In genomic region chr16:31429471-31430155, GRCm38 (mm10) we compare ENCODE assay signal across 9 mouse cellular contexts. TPM values are rescaled to one million over a fixed set of nuclear protein-coding genes. Genes with fewer than 3 reads are reported as not detected.
DNase-seq lines count a peak whose midpoint lies in the region; ATAC-seq and TF ChIP-seq lines count a peak whose summit lies in the region.
"Had no signal": no experiment of that assay in that cellular context is flagged by ENCODE, and none has a peak within 500 bp of the region (broad histone marks: within the 10 kb centered on the region; RNA-seq: fewer than 3 reads in every experiment).

No protein-coding gene starts in this region.

- no peaks in the 10 kb centered on the region for H3K4me1 ChIP-seq in brown adipose tissue, adult 24 weeks (ENCODE audit: control insufficient read depth, insufficient read depth, insufficient read length, low read length)
- H3K4me1 ChIP-seq in heart, embryonic 11.5 days (ENCODE audit: control insufficient read depth, insufficient read depth, low read length): peaks cover 14% of the 10 kb centered on the region
- peaks cover 27% of the 10 kb centered on the region for H3K4me1 ChIP-seq in kidney, embryonic 15.5 days
- peaks cover 22% of the 10 kb centered on the region for H3K4me1 ChIP-seq in limb, embryonic 15.5 days
- H3K4me1 ChIP-seq in midbrain, postnatal 0 days (ENCODE audit: insufficient read depth, low read length): 0 out of 2 replicates have a peak, but pooled peaks cover 6% of the 10 kb centered on the region

- H3K79me3 ChIP-seq in C2C12 (ENCODE audit: low read depth): no peaks in the 10 kb centered on the region

- peak; percentile 87 for ATAC-seq in erythroid progenitor cell, adult 5-6 weeks (replicated peaks; ENCODE audit: low FRiP score, poor library complexity, severe bottlenecking)
- ATAC-seq in heart, embryonic 11.5 days (replicated peaks; ENCODE audit: insufficient number of reproducible peaks, low FRiP score, low TSS enrichment): peak; percentile 92
- ATAC-seq in kidney, embryonic 15.5 days (replicated peaks; ENCODE audit: low FRiP score): peak; percentile 97
- ATAC-seq in limb, embryonic 15.5 days (ENCODE audit: insufficient number of reproducible peaks, low FRiP score, low TSS enrichment, low read depth): peak; percentile 94
- peak; percentile 97 for ATAC-seq in midbrain, postnatal 0 days (ENCODE audit: low FRiP score)

- H3K4me3 ChIP-seq in C2C12 (ENCODE audit: insufficient read depth, poor library complexity, severe bottlenecking): peak overlapping the region; percentile 30
- peak overlapping the region; percentile 54 for H3K4me3 ChIP-seq in brown adipose tissue, adult 24 weeks (ENCODE audit: insufficient read depth, low read depth, low read length)
- H3K4me3 ChIP-seq in heart, embryonic 11.5 days (ENCODE audit: low read depth, low read length): peak overlapping the region; percentile 63
- peak overlapping the region; percentile 64 for H3K4me3 ChIP-seq in kidney, embryonic 15.5 days (replicated peaks)
- H3K4me3 ChIP-seq in limb, embryonic 15.5 days: peak overlapping the region; percentile 65
- H3K4me3 ChIP-seq in midbrain, postnatal 0 days (ENCODE audit: low read depth, low read length): peak overlapping the region; percentile 67

- peak; percentile 98 for DNase-seq in midbrain, postnatal 0 days (ENCODE audit: low spot score)
- peak; percentile 41 to 58 for DNase-seq in spleen, postnatal 14 days (ENCODE audit: low spot score in 2 of 2)

- H3ac ChIP-seq in C2C12 (ENCODE audit: control insufficient read depth, insufficient read length, low read depth): peak overlapping the region; percentile 38

- no peaks in the 10 kb centered on the region for H3K9me3 ChIP-seq in heart, embryonic 11.5 days (replicated peaks; ENCODE audit: control insufficient read depth, low read length)
- H3K9me3 ChIP-seq in kidney, embryonic 15.5 days (replicated peaks): no peaks in the 10 kb centered on the region
- H3K9me3 ChIP-seq in limb, embryonic 15.5 days: no peaks in the 10 kb centered on the region
- H3K9me3 ChIP-seq in midbrain, postnatal 0 days (ENCODE audit: low read length): no peaks in the 10 kb centered on the region

- no peaks in the 10 kb centered on the region for H3K36me3 ChIP-seq in C2C12 (ENCODE audit: control insufficient read depth, insufficient read depth)
- no peaks in the 10 kb centered on the region for H3K36me3 ChIP-seq in heart, embryonic 11.5 days (ENCODE audit: control insufficient read depth, insufficient read depth, low read length)
- H3K36me3 ChIP-seq in kidney, embryonic 15.5 days: no peaks in the 10 kb centered on the region
- no peaks in the 10 kb centered on the region for H3K36me3 ChIP-seq in limb, embryonic 15.5 days
- no peaks in the 10 kb centered on the region for H3K36me3 ChIP-seq in midbrain, postnatal 0 days (ENCODE audit: insufficient read depth, low read length)
- H3K36me3 ChIP-seq: G1E had no signal

- H3K79me2 ChIP-seq in C2C12 (ENCODE audit: control insufficient read depth, insufficient read depth): no peaks in the 10 kb centered on the region

- no peak overlapping the region for H3K27ac ChIP-seq in brown adipose tissue, adult 24 weeks (replicated peaks; ENCODE audit: low read depth, low read length)
- peak overlapping the region; percentile 32; the same call in 1 of the 2 replicates for H3K27ac ChIP-seq in heart, embryonic 11.5 days (ENCODE audit: low read depth, low read length)
- H3K27ac ChIP-seq in kidney, embryonic 15.5 days: peak overlapping the region; percentile 52
- H3K27ac ChIP-seq in limb, embryonic 15.5 days: peak overlapping the region; percentile 77
- H3K27ac ChIP-seq in midbrain, postnatal 0 days (ENCODE audit: low read depth, low read length): peak overlapping the region; percentile 95

- no peak for TF ChIP-seq CTCF in C2C12 (IDR thresholded peaks at IDR 0.05; ENCODE audit: control insufficient read depth, insufficient read depth, insufficient read length)
- no peak for TF ChIP-seq CTCF in midbrain, postnatal 0 days (IDR thresholded peaks at IDR 0.05)

- WGBS in heart, embryonic 11.5 days (ENCODE audit: insufficient replicate concordance): under 1% methylated on average over 49 of the region's 49 CpGs
- under 1% methylated on average over 48 of the region's 49 CpGs for WGBS in kidney, embryonic 15.5 days
- 0% methylated on average over 48 of the region's 49 CpGs for WGBS in limb, embryonic 15.5 days
- WGBS in midbrain, postnatal 0 days: under 1% methylated on average over 47 of the region's 49 CpGs

- peak overlapping the region; percentile 63; the same call in 1 of the 2 replicates for H3K9ac ChIP-seq in heart, embryonic 11.5 days (ENCODE audit: low read depth, low read length)
- H3K9ac ChIP-seq in kidney, embryonic 15.5 days: peak overlapping the region; percentile 48
- H3K9ac ChIP-seq in limb, embryonic 15.5 days: peak overlapping the region; percentile 37; the same call in 1 of the 2 replicates
- H3K9ac ChIP-seq in midbrain, postnatal 0 days (replicated peaks; ENCODE audit: low read length, poor library complexity, severe bottlenecking): peak overlapping the region; percentile 87

- peak overlapping the region; percentile 99 for H3K4me2 ChIP-seq in heart, embryonic 11.5 days
- peak overlapping the region; percentile 97 for H3K4me2 ChIP-seq in kidney, embryonic 15.5 days
- H3K4me2 ChIP-seq in limb, embryonic 15.5 days: peak overlapping the region; percentile 96
- H3K4me2 ChIP-seq in midbrain, postnatal 0 days (ENCODE audit: low read depth, low read length, poor library complexity, severe bottlenecking): peak overlapping the region; percentile 71

- peaks cover 23% of the 10 kb centered on the region for H3K27me3 ChIP-seq in C2C12 (ENCODE audit: control insufficient read depth, insufficient read depth, insufficient read length)
- H3K27me3 ChIP-seq in heart, embryonic 11.5 days (ENCODE audit: control insufficient read depth, insufficient read depth, low read length): peaks cover 23% of the 10 kb centered on the region
- H3K27me3 ChIP-seq in kidney, embryonic 15.5 days: peaks cover 51% of the 10 kb centered on the region
- H3K27me3 ChIP-seq in limb, embryonic 15.5 days: peaks cover 15% of the 10 kb centered on the region
- H3K27me3 ChIP-seq in midbrain, postnatal 0 days (ENCODE audit: insufficient read depth, low read length): 0 out of 2 replicates have a peak, but pooled peaks cover 3% of the 10 kb centered on the region

TF ChIP-seq in C2C12, 6 proteins besides CTCF, POLR2A, EP300 and RAD21:
- no peak for TF ChIP-seq MAX (IDR thresholded peaks at IDR 0.05)
- TF ChIP-seq MYOG (IDR thresholded peaks at IDR 0.05; ENCODE audit: control insufficient read depth, extremely low read depth, insufficient read length): no peak
- no peak for TF ChIP-seq MYOD1 (IDR thresholded peaks at IDR 0.05; ENCODE audit: control insufficient read depth, insufficient read length, low read depth)
- TF ChIP-seq FOSL1 (IDR thresholded peaks at IDR 0.05; ENCODE audit: insufficient read depth, low read length, poor library complexity, severe bottlenecking): no peak
- TF ChIP-seq CEBPB (IDR thresholded peaks at IDR 0.05; ENCODE audit: low read depth): no peak
- no peak for TF ChIP-seq USF1 (IDR thresholded peaks at IDR 0.05; ENCODE audit: low read depth)

RNA-seq across cellular contexts. Expression of gene Bdh1, which starts 7.5 kb away (rescaled TPM):
- 0.54 TPM for polyA plus RNA-seq in C2C12 (2012; fragmentation: generic; extraction: Trizol)
- polyA plus RNA-seq in brown adipose tissue, adult 24 weeks (2012; ENCODE audit: insufficient read depth, insufficient read length, missing spikeins): not detected in 2 replicates
- not detected in 2 replicates for total RNA-seq in erythroid progenitor cell, adult 5-6 weeks (2015; ENCODE audit: low replicate concordance)
- 4.2 TPM in 1 of 2 replicates, not detected in the other for total RNA-seq in erythroid progenitor cell, adult 5-6 weeks (2017; ENCODE audit: low replicate concordance)
- 15.5 and 19.3 TPM in 2 replicates for polyA plus RNA-seq in heart, embryonic 11.5 days (2014; fragmentation: Nextera tagmentation; extraction: Ambion mirVana)
- polyA plus RNA-seq in kidney, embryonic 15.5 days (2015; fragmentation: Nextera tagmentation; extraction: Ambion mirVana): 23.6 and 25.4 TPM in 2 replicates
- polyA plus RNA-seq in limb, embryonic 15.5 days (2015; fragmentation: Nextera tagmentation; extraction: Ambion mirVana): 33.6 and 43.4 TPM in 2 replicates
- total RNA-seq in midbrain, postnatal 0 days (2014; rRNA removed): 76.8 and 88.1 TPM in 2 replicates
- 113 and 122 TPM in 2 replicates for polyA plus RNA-seq in midbrain, postnatal 0 days (2015; fragmentation: Nextera tagmentation; extraction: Ambion mirVana)
- polyA plus RNA-seq: G1E had no signal

Comparison
In these comparisons a context has a peak if more than half of its experiments do, and no peak if none do; other contexts are left out.
1. H3K9ac ChIP-seq: peak in every context shown above with its lines; median percentile 87 in midbrain, postnatal 0 days; 63 in heart, embryonic 11.5 days; 48 in kidney, embryonic 15.5 days; 37 in limb, embryonic 15.5 days.
2. RNA of gene Bdh1, which starts 7.5 kb away (polyA plus RNA-seq): 113 to 122 TPM in midbrain, postnatal 0 days, 33.6 to 43.4 TPM in limb, embryonic 15.5 days, 23.6 to 25.4 TPM in kidney, embryonic 15.5 days and 15.5 to 19.3 TPM in heart, embryonic 11.5 days; 0.54 TPM in C2C12 (single experiment) and not detected in brown adipose tissue, adult 24 weeks; every median in the first group is over 10 times any median in the second.
3. Peak in every context shown above with its lines, with median percentiles within 50 percentile points of each other: H3K4me3 ChIP-seq, ATAC-seq and H3K4me2 ChIP-seq.